Mouse (Mus musculus) 3T3-L1 (cell line): ENCODE data around the gene Paqr9.

Experiments used
- DNase-seq: peaks from one replicate; pipeline ENCODE4 v3.0.0-alpha.2; 2015; ENCODE audit warnings: low read depth, low spot score

Gene Paqr9

GRCm38 (mm10) chr9:95544598-95544997 lies 14.9 kb upstream of the Paqr9 start:
- DNase-seq = no peak

GRCm38 (mm10) chr9:95546679-95547078 lies 12.8 kb upstream of the Paqr9 start:
- DNase-seq = peak; percentile 69

GRCm38 (mm10) chr9:95549626-95550411 lies 9.6 kb upstream of the Paqr9 start:
- DNase-seq = no peak

- no peak for DNase-seq
Observed at GRCm38 (mm10) chr9:95550856-95551774, 8.3 kb upstream of the Paqr9 start.

DNA sequence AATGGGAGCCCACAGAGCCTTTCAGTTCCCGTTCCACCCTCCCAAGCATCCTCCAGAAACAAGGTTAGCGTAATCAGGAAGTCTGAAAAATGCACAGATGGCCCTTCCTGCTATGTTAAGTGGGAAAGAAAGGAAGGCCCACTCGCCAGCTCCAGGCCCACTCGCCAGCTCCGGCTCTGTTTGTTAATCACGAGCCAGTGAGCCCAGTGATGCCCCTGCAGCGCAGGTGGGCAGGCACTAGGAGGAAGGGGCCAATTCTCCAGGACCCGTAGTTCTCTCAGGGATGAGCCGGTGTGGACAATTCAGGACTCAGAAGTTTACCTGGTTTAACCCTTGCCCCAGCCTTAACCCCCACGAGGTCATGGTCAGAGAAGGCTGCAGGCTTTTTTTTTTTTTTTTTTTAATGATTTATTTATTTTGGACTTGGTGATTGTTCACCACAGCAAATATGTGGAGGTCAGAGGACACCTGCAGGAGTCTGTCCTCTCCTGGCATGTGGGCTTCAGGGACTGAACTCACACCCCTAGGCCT lies 7.2 kb upstream of the Paqr9 start:
- no peak for DNase-seq

- no peak for DNase-seq
Observed at GRCm38 (mm10) chr9:95554231-95555221, 4.9 kb upstream of the Paqr9 start.

- DNase-seq = no peak
Observed at GRCm38 (mm10) chr9:95555233-95555740, 4.2 kb upstream of the Paqr9 start.

DNA sequence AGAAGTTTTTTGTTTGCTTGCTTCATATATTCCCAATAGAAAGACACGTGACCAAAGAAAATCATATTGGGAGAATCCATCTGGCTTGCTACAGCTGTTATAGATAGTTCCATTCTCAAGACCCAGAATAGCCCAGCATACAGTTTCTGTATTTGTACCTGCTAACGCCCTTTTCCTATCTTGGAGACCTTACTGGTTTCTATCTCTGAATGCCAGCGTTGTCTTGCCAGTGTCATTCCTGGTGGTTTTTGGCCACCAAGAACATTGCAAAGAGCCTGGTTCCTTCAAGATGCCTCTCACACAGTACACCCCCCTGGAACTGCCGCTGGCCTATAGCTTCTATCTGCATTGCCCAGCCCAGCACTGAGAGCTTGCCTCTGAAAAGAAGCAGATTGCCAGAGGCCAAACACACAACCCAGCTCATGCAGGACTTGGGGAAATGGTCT lies 3.4 kb upstream of the Paqr9 start:
- DNase-seq = no peak

GRCm38 (mm10) chr9:95557722-95558121 lies 1.7 kb upstream of the Paqr9 start:
- no peak for DNase-seq

GRCm38 (mm10) chr9:95558726-95559058 lies 765 bp upstream of the Paqr9 start:
- no peak for DNase-seq

- no peak for DNase-seq
Observed at GRCm38 (mm10) chr9:95559936-95560735, 679 bp downstream of the Paqr9 start.

GRCm38 (mm10) chr9:95564047-95564446 lies 4.6 kb downstream of the Paqr9 start:
- no peak for DNase-seq

- no peak for DNase-seq
Observed at GRCm38 (mm10) chr9:95566394-95566793, 6.9 kb downstream of the Paqr9 start.

DNA sequence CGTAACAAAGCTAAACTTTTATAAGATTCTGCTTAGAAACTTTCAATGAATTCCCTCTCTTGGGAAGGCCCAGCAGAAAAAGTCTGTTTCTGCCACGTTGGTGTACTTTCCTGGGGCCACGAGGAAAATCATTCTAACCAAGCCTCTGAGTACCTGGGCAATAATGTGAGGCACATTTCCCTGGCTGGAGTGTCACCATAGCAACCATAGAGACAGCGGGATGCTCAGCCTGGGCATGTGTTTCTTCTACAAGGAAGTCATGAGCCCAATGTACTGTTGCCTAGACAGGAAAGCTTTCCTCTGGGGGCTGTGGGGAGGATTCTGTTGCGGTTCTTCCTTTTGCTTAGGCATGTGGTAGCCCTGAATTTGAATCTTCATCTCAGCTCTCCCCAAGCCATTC lies 7.5 kb downstream of the Paqr9 start:
- DNase-seq = no peak

DNA sequence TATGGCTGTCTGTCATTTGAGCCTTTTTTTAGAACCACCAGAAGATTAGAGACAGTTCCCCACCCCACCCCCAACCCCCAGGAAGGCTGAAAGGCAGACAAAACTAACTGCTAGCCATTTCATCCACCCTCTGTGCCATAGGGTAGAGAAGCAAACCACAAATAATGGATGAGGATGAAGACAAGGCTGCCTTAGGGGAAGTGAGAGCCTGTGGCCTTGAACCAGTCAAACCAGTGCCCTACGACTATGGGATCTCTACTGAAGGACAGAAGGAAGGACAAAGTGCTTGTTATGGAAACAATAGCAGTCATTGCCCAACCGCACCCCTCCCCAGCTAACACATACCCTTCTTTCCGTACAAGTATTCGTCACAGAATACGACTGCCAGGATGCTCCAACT lies 9.8 kb downstream of the Paqr9 start:
- no peak for DNase-seq

DNA sequence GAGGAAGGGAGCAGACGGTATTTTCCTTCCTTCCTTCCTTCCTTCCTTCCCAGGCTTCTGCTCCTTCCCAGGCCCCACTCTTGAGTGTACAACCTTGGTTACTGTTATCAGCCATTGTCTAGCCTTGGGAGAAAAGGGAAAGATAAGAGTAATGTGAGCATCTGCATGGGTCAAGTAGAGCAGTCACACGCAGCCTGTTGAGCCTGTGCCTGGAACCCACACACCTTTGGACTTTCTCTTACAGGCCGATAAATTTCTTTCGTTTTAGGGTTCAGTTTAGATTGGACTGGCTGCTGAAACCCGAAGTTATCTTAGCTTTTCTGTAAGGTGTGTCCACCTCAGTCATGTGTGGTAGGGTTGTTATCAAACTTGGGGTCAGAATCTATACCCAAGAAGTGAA lies 10.5 kb downstream of the Paqr9 start:
- no peak for DNase-seq

- no peak for DNase-seq
Observed at GRCm38 (mm10) chr9:95570604-95571003, 11.1 kb downstream of the Paqr9 start.

DNA sequence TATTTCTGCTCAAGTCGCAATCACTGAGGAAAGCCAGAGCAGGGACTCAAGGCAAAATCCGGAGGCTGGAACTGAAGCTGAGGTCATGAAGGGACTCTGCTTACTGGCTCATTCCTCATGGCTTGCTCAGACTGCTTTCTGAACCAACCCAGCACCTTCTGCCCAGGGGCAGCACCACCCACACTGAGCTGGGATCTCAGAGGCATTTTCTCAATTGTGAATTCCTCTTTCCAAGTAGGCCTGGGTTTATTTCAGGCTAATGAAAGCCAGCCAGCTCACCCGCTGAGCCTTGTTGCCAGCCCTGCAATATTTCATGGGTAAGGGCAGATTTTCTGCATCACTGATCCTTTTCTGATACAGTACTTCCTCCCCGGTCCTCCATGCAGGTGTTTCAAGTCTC lies 12.0 kb downstream of the Paqr9 start:
- peak; percentile 12 for DNase-seq

DNA sequence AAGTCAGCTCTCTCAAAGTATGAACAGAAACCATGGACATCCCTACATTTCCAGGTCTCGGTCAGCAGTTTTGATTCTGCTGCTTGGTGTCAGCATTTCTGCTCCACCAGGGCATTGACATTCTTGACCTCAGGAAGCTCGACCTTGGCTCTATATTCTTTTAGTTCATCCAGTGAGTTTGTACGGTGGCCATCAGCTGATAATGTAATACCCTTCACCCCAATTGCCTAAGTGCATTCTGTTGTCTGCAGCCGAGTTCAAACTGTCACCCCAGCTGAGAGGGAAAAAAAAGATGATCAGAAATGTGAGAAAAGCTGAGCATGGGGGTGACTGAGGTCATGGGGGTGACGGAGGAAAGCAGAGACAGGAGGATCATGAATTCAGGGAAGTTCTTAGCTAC lies 13.1 kb downstream of the Paqr9 start:
- no peak for DNase-seq

DNA sequence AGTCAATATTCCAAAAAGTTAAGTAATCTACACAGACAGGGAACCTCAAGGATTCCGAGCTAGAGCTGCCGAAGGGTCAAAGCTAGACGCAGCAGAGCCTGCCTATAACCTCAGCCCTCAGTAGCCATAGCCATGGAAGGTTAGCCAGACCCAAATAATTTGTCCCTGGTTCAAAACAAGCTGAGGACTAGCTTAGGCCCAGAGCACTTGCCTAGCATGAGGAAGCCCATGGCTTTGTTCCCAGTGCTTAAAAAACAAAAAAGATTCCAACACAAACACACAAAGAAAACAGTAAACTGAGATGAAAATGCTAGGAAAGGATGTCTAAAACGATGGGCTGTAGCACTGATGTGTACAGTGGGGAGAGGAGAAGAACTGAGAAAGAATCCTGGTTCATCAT lies 14.7 kb downstream of the Paqr9 start:
- no peak for DNase-seq
